Mouse (Mus musculus): ENCODE data around the gene Utp14a.
"Not testable (repeated sequence)": the region's sequence is repeated elsewhere in the genome, so short reads cannot be mapped to it uniquely, and the experiment has no call there.

Gene Utp14a

GRCm38 (mm10) chrX:48256468-48257007, at the start of gene Utp14a:
TSS of gene Utp14a (plus strand) at chrX:48256862.
- DNase-seq (ENCODE audit: low spot score in 2 of 2): peak; percentile 94 to 98

GRCm38 (mm10) chrX:48207761-48208487, 48.7 kb upstream of the Utp14a start:
- peak; percentile 9 to 15 for DNase-seq (ENCODE audit: low spot score in 2 of 2)

DNA sequence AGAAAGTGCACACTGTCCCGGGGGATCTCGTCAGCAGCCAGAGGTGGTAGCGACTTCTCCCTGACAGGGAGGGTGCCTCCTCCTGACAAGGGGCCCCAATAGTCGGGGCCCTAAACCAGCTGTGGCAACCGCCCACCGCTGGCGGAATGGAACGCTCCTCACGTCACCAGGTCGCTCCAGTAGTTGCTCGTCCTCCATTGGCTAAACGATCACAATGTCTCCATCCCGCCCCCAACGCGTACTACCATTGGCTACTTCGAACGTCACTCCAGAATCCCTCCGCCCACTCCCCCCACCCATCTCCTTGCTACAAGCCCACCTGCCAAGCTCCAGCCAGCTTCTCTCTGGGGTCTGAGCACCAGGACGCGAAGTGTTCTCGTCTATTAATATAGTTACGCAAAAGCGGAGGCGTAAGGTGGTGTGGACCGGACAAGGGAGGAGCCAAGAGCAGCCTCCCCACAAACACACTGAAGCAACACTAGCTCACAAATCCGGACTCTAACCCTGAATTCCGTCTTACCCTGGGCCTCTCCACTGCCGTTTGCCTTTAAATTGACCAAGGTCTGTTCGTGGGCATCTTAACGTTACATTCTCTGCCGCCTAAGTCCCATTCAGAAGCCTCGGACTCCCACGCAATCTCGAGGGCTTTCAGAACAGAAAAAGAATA, 48.0 kb upstream of the Utp14a start, which contains the start of gene Zdhhc9:
Zdhhc9 (minus strand) TSS at position 360 of the 667 bp plus-strand sequence.
- peak; percentile 86 to 89 for DNase-seq (ENCODE audit: low spot score in 2 of 2)

DNA sequence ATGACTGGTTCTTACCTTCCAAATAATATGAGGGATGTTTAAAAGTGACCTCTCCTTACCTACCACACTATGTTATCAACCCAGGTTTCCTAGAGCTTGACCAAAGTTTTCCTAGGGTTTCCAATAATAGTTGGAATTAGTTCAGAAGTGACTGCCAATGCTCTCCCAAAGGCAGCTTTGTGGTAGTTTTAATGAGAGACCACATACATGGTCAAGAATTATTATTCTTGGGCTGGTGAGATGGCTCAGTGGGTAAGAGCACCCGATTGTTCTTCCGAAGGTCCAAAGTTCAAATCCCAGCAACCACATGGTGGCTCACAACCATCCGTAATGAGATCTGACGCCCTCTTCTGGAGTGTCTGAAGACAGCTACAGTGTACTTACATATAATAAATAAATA, 46.9 kb upstream of the Utp14a start:
- DNase-seq (ENCODE audit: low spot score in 2 of 2): not testable (repeated sequence)

- no peak for DNase-seq (ENCODE audit: low spot score in 2 of 2)
These were observed 37.2 kb upstream of the Utp14a start for GRCm38 (mm10) chrX:48219468-48219867.

- no peak for DNase-seq (ENCODE audit: low spot score in 2 of 2)
These were observed 34.0 kb upstream of the Utp14a start for GRCm38 (mm10) chrX:48222706-48223105.

GRCm38 (mm10) chrX:48226225-48226624, 30.4 kb upstream of the Utp14a start:
- DNase-seq (ENCODE audit: low spot score in 2 of 2): no peak

DNA sequence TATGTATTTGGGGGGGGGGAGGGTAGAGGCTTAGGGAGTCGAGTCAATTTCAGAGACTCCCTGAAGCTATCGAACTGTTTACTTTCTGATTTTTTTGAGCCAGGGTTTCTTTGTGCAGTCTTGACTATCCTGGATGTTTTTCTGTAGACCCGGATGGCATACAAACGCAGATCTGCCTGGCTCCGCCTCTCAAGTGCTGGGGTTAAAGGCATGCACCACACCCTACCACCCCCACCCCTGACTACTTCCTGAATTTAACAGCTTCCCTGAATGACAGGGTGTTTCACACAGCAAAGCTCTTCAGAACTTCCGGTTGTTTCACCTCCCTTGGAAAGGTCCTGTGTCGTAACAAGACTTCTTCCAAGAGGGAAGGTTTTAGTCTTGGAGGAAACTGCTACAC, 22.2 kb upstream of the Utp14a start:
- DNase-seq (ENCODE audit: low spot score in 2 of 2): peak; percentile 17 to 18

DNA sequence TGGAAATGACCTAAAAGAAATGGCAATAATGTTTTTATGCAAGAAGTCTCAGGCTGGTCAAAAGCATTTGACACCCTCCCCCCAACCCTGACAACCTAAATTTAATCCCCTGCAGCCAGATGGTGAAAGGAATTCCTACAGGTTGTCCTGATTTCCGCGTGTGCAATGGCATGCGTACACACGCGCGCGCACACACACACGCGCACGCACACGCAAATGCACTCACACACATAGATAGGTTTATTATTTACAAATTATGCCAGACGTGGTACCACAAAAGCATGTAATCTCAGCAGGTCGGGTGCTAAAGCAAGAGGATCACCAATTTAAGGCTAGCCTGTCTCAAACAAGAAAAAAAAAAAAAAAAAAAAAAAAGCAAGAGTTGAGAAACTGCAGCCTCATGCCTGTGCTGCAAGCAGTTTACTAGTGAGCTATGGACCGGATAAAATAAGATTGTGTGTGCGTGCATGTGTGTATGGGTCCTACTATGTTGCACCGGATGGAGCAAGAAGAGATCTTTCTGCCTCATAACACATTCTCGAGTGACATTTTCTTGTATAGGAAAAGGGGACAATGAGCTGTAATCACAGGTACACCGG, 733 bp upstream of the Utp14a start:
- no peak for DNase-seq (ENCODE audit: low spot score in 2 of 2)

GRCm38 (mm10) chrX:48257011-48257410, 349 bp downstream of the Utp14a start:
- no peak for DNase-seq (ENCODE audit: low spot score in 2 of 2)

GRCm38 (mm10) chrX:48271671-48272070, 15.0 kb downstream of the Utp14a start:
- DNase-seq (ENCODE audit: low spot score in 2 of 2): no peak

- no peak for DNase-seq (ENCODE audit: low spot score in 2 of 2)
These were observed 18.0 kb downstream of the Utp14a start for GRCm38 (mm10) chrX:48274634-48275033.

- DNase-seq (ENCODE audit: low spot score in 2 of 2): peak in 1 of 2 experiments; percentile 33
These were observed 21.4 kb downstream of the Utp14a start for GRCm38 (mm10) chrX:48278103-48278502.

- DNase-seq (ENCODE audit: low spot score in 2 of 2): peak; percentile 69 to 81
These were observed 27.8 kb downstream of the Utp14a start for GRCm38 (mm10) chrX:48284386-48285005.

GRCm38 (mm10) chrX:48285006-48285650, 28.5 kb downstream of the Utp14a start:
- peak; percentile 68 to 73 for DNase-seq (ENCODE audit: low spot score in 2 of 2)

DNA sequence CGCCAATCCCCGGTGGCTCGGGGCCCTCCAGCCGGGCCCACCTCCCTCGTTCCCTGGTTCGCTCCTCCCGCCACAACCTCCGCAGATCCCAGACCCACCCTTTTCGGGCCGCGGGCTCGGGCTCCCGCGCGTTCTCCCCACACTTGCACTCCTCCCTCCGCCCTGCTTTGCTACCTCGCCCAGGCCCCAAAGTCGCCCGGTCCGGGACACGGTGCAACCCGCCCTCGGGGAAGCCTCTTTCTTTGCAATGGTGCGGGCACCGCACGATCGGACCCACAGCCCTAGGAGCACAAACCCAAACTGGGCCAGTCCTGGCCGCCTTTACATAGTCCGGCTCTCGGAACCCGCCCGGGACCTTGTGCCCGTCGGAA, 29.0 kb downstream of the Utp14a start:
- DNase-seq (ENCODE audit: low spot score in 2 of 2): peak; percentile 58 to 60

DNA sequence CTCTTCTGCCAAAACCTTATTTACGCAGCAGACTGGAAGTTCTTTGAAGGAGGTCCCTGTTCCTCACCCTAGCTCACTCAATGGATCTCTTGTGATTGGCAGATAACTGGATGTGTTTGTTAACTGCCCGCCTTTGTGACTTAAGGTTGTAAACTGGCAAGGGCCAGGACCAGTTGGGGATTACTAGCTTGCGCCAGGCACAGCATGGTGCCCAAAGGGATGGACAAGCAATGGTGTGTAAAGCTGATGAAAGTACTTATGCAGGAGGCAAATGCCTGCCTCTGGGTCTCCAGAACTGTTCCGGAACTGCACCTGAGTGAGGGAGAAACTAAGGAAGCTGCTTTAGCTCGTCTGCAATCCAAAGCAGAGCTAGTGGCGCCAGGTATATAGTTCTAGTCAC, 29.8 kb downstream of the Utp14a start:
- no peak for DNase-seq (ENCODE audit: low spot score in 2 of 2)

GRCm38 (mm10) chrX:48288008-48288407, 31.3 kb downstream of the Utp14a start:
- no peak for DNase-seq (ENCODE audit: low spot score in 2 of 2)

DNA sequence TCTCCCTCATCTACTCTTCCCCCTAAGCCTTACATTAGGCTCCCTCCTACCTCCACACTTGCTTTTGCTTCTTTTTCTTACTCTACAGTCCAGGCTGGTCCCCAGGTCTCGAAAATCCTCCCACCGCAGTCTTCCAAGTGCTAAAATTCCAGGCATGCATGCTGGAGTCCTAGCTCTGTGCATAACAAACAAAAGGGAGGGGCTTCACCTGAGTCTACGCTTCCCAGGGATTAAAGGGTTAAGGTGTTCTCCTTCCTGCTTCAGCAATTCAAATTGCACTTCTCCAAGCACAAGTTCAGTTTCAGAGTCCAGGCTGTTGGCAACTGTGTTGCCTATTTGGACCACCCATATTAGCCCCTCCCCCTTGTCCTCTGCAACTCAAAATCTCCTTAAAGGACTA, 34.8 kb downstream of the Utp14a start:
- no peak for DNase-seq (ENCODE audit: low spot score in 2 of 2)

DNA sequence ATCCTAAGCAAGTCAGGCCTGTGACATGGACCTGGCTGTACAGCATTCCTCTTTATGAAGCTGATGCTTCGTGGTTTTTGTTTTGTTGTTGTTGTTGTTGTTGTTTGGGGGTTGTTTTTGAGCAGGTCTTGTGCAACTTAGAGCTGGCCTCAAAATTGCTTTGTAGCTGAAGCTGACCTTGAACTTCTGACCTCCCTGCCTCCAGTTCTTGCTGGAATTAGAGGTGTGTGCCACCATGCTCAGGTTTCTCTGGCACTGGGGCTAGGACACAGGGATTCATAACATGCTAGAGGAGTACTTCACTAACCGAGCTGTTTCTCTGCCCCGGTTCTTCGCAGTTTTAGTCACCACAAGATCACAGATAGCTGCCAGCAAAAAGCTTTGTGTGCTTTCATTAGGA, 48.7 kb downstream of the Utp14a start:
- DNase-seq (ENCODE audit: low spot score in 2 of 2): no peak

- DNase-seq (ENCODE audit: low spot score in 2 of 2): no peak
These were observed 54.2 kb downstream of the Utp14a start for GRCm38 (mm10) chrX:48310706-48311517.

Data from heart, adult 9 months (tissue).